Mouse (Mus musculus) CH12.LX (cell line): Measurements from ENCODE around the gene Amz2. TPM values are rescaled to one million over a fixed set of nuclear protein-coding genes. Genes with fewer than 3 reads are reported as not detected.

ENCODE experiments used
- DNase-seq: peaks from one replicate; pipeline ENCODE4 v3.0.0-alpha.2; 2013; ENCODE audit errors: extremely low read depth
- H3K27ac ChIP-seq: 2 replicates; pipeline ENCODE4 v1.5.1; 2012; ENCODE audit warnings: low read depth, mild to moderate bottlenecking, control low read depth, moderate library complexity; ENCODE audit not compliant: insufficient read depth
- H3K27me3 ChIP-seq: replicated peaks from 2 replicates; pipeline ENCODE3; 2012; ENCODE audit warnings: inconsistent platforms
- H3K36me3 ChIP-seq, 2 experiments: replicated peaks in 1 of 2; 2 replicates each; pipeline versions ENCODE3 to v1.6.1; 2012; ENCODE audit warnings: inconsistent platforms in 1 of 2, low read length in 1 of 2, mild to moderate bottlenecking in 1 of 2, mixed read lengths in 1 of 2, moderate library complexity in 1 of 2; ENCODE audit not compliant: control insufficient read depth in 1 of 2, insufficient read depth in 1 of 2
- H3K4me1 ChIP-seq, 2 experiments: 2 replicates each; pipeline ENCODE4 v1.6.1; 2012; ENCODE audit warnings: inconsistent platforms in 1 of 2, moderate library complexity in 1 of 2; ENCODE audit not compliant: insufficient read depth in 2 of 2, control insufficient read depth in 1 of 2
- H3K4me2 ChIP-seq: 2 replicates; pipeline ENCODE4 v1.6.1; 2012; ENCODE audit warnings: low read depth, mild to moderate bottlenecking, control low read depth; ENCODE audit not compliant: poor library complexity, insufficient read depth, severe bottlenecking
- H3K4me3 ChIP-seq, 3 experiments: fragments of 150-350 bp in 1 of 3; sonication (generic) in 1 of 3; replicated peaks in 1 of 3; 2 replicates each; pipeline versions ENCODE3 to v1.5.1; 2011 to 2012; ENCODE audit warnings: low read depth in 2 of 3, low read length in 2 of 3, mild to moderate bottlenecking in 2 of 3, moderate library complexity in 2 of 3, control low read depth in 1 of 3, improper control_type of control experiment in 1 of 3, inconsistent platforms in 1 of 3, mixed read lengths in 1 of 3; ENCODE audit not compliant: poor library complexity in 1 of 3
- H3K79me2 ChIP-seq: replicated peaks from 2 replicates; pipeline ENCODE4 v1.6.1; 2012; ENCODE audit warnings: mild to moderate bottlenecking, moderate library complexity; ENCODE audit not compliant: control insufficient read depth, poor library complexity, insufficient read depth, severe bottlenecking; ENCODE audit errors: extremely low read depth
- H3K9ac ChIP-seq: 2 replicates; pipeline ENCODE4 v1.6.1; 2012; ENCODE audit warnings: low read depth, mild to moderate bottlenecking, control low read depth, moderate library complexity; ENCODE audit not compliant: insufficient read depth
- H3K9me3 ChIP-seq: replicated peaks from 2 replicates; pipeline ENCODE3; 2012; ENCODE audit warnings: low read length, inconsistent platforms, mixed read lengths
- CHD1 ChIP-seq: IDR thresholded peaks from 2 replicates; pipeline ENCODE4 v1.6.1; 2012; ENCODE audit warnings: low read depth, low read length, improper control_type of control experiment, inconsistent platforms
- CHD2 ChIP-seq: IDR thresholded peaks from 2 replicates; pipeline ENCODE4 v1.6.1; 2011; ENCODE audit warnings: low read length, improper control_type of control experiment
- CTCF ChIP-seq, 2 experiments: IDR thresholded peaks in 1 of 2; conservative IDR thresholded peaks in 1 of 2; 2 replicates each; pipeline ENCODE4 v1.5.1; 2011 to 2012; ENCODE audit warnings: low read depth in 2 of 2, low read length in 2 of 2, improper control_type of control experiment in 1 of 2, inconsistent platforms in 1 of 2, mild to moderate bottlenecking in 1 of 2, moderate library complexity in 1 of 2
- ELF1 ChIP-seq: IDR thresholded peaks from 2 replicates; pipeline ENCODE4 v1.6.1; 2014; ENCODE audit warnings: low read depth, mild to moderate bottlenecking, inconsistent platforms, low read length, improper control_type of control experiment
- ETS1 ChIP-seq: conservative IDR thresholded peaks from 2 replicates; pipeline ENCODE4 v1.6.1; 2012; ENCODE audit warnings: low read depth, mild to moderate bottlenecking, inconsistent platforms, low read length, improper control_type of control experiment, moderate library complexity
- GABPA ChIP-seq: IDR thresholded peaks from 2 replicates; pipeline ENCODE4 v1.6.1; 2012; ENCODE audit warnings: low read depth, low read length, improper control_type of control experiment, inconsistent platforms; ENCODE audit not compliant: insufficient replicate concordance
- JUN ChIP-seq: IDR thresholded peaks from 2 replicates; pipeline ENCODE4 v1.6.1; 2011; ENCODE audit warnings: low read depth, mild to moderate bottlenecking, low read length, improper control_type of control experiment, moderate library complexity; ENCODE audit not compliant: insufficient read depth
- JUND ChIP-seq: conservative IDR thresholded peaks from 2 replicates; pipeline ENCODE4 v1.6.1; 2011; ENCODE audit warnings: low read depth, low read length, improper control_type of control experiment
- KAT2A ChIP-seq: IDR thresholded peaks from 2 replicates; pipeline ENCODE4 v1.6.1; 2012; ENCODE audit warnings: low read length, improper control_type of control experiment, inconsistent platforms; ENCODE audit not compliant: insufficient replicate concordance
- MEF2A ChIP-seq: IDR thresholded peaks from 2 replicates; pipeline ENCODE4 v1.6.1; 2014; ENCODE audit warnings: low read depth, mild to moderate bottlenecking, inconsistent platforms, low read length, improper control_type of control experiment, borderline replicate concordance
- MXI1 ChIP-seq: IDR thresholded peaks from 2 replicates; pipeline ENCODE4 v1.6.1; 2011; ENCODE audit warnings: mild to moderate bottlenecking, low read depth, low read length, improper control_type of control experiment
- MYC ChIP-seq: IDR thresholded peaks from 2 replicates; pipeline ENCODE4 v1.6.1; 2011; ENCODE audit warnings: low read depth, mild to moderate bottlenecking, improper control_type of control experiment, low read length
- NELFE ChIP-seq: IDR thresholded peaks from 2 replicates; pipeline ENCODE4 v1.6.1; 2011; ENCODE audit warnings: low read depth, low read length, improper control_type of control experiment
- NRF1 ChIP-seq: IDR thresholded peaks from 2 replicates; pipeline ENCODE4 v1.6.1; 2014; ENCODE audit warnings: low read depth, mild to moderate bottlenecking, inconsistent platforms, low read length, improper control_type of control experiment, moderate library complexity
- PAX5 ChIP-seq: IDR thresholded peaks from 2 replicates; pipeline ENCODE4 v1.6.1; 2012; ENCODE audit warnings: low read length, inconsistent platforms, mixed read lengths
- POLR2A ChIP-seq: IDR thresholded peaks from 2 replicates; pipeline ENCODE4 v1.6.1; 2011; ENCODE audit warnings: low read depth, mild to moderate bottlenecking, improper control_type of control experiment, low read length
- POLR2AphosphoS2 ChIP-seq: IDR thresholded peaks from 2 replicates; pipeline ENCODE4 v1.6.1; 2011; ENCODE audit warnings: low read depth, low read length, improper control_type of control experiment
- RAD21 ChIP-seq: IDR thresholded peaks from 2 replicates; pipeline ENCODE4 v1.6.1; 2011; ENCODE audit warnings: low read depth, mild to moderate bottlenecking, low read length, improper control_type of control experiment, moderate library complexity
- SIN3A ChIP-seq: IDR thresholded peaks from 2 replicates; pipeline ENCODE4 v1.6.1; 2012; ENCODE audit warnings: low read length, improper control_type of control experiment, inconsistent platforms
- UBTF ChIP-seq: IDR thresholded peaks from 2 replicates; pipeline ENCODE4 v1.6.1; 2012; ENCODE audit warnings: low read depth, mild to moderate bottlenecking, inconsistent platforms, low read length, improper control_type of control experiment, moderate library complexity
- USF2 ChIP-seq: conservative IDR thresholded peaks from 2 replicates; pipeline ENCODE4 v1.6.1; 2011; ENCODE audit warnings: low read depth, low read length, improper control_type of control experiment
- dilution Hi-C: fragments of 300-500 bp; cut with MboI; formaldehyde crosslinking; loops from 2 replicates; pipeline ENCODE4 v1.14.3; 2020; ENCODE audit warnings: low sequenced_read_pairs; ENCODE audit not compliant: extremely low pct_unique_long_range_greater_than_20kb, extremely low pct_ligation_motif_present
- in situ Hi-C: fragments of 300-500 bp; cut with MboI; formaldehyde crosslinking; loops from 3 replicates; pipeline ENCODE4 v1.14.3; 2019; ENCODE audit warnings: low sequenced_read_pairs, low pct_ligation_motif_present, low pct_unique_long_range_greater_than_20kb, mixed read lengths
- polyA plus RNA-seq: library from polyadenylated mRNA; unstranded; fragments of >175 nt; gene quantifications from 2 replicates; pipeline ENCODE4 v1.2.1, GENCODE M21; 2012; ENCODE audit warnings: low read depth; ENCODE audit not compliant: insufficient read length
- total RNA-seq, 2 experiments: library from RNA; depleted of rRNA; stranded (reverse); fragments of 300-350 nt in 1 of 2; fragments of >200 nt in 1 of 2; gene quantifications; 2 replicates each; pipeline ENCODE4 v1.2.3; 2012 to 2014

The Amz2 gene
- total and polyA plus RNA-seq, 3 experiments = 22.3 to 23.7 (median 23.3) TPM

DNA sequence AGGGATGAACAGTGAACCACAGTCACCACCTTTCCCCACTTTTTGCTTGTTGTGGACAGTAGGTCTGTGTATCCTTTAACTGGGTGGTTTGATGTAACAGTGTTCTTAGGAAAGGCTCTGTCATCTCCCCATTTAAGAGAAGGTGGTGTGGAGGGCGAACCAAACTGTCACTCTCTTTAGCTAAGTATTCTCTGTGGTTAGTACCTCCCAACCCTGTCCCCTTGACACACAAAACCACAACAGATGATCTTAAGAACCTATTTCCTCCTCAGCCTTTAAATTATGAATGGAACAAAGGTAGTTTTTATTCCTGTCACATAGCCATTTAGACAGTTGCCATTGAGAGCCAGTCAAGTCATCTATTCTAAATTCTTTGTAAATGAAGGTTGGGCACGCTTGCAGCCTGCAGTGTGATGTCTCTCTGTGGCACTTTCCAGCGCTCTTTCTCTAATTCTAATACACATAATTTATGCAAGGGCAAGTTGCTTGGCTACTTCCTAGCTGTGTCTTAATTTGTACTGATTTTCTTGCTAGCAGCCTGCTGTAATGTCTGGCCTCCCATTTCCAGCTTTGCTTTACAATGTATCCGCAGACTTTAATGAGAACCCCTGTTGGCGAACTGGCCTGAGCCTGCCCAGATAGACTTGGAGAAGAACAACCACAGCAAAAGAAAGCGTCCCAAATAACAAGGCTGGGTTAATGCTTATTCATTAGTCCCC is 71.4 kb downstream of the Amz2 start (continued):
- TF ChIP-seq NRF1 (no peak), USF2 (no peak), RAD21 (no peak), SIN3A (peak; percentile 57; the same call in 1 of the 2 replicates), JUND (no peak)

DNA sequence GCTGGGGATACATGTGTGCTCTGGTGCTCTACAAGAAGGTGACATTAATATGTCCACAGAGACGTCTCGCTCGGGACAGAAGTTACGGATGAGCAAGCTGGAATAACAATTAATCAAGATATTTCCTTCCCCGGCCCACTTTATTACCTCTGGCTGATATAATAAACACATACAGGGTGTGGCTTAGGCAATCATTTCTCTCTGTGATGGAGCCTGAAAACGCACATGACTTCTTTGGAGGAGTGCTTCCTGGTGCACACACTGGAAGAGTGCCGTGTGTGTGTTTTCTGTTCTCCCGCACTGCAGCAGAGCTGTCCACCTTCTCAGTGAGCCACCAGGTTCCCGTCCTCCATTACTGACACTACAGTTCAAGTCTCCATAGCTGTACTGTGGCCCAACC is 72.2 kb downstream of the Amz2 start:
- in situ Hi-C loops = no loop called here

DNA sequence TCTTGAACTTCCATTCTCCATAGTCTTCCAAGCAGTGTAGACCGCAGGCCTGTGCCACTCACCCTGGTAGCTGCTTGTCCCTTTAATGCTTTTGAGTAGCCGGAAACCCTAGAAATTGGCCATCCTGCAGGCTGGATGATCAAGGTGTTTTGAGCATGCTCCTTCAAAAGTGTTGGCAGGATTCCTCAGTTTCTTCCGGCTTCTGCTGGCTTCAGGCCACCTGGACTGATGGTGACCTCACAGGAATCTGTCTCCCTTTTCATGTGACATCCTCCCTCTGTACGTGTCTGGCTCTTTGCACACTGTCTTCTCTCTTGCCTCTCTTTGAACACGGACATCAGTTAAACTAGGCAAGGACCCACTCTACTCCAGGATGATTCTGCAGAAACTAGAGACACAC is 74.5 kb downstream of the Amz2 start:
- Histone ChIP-seq H3K27me3 (no peaks in the 10 kb centered on the region), H3K9me3 (no peaks in the 10 kb centered on the region), H3K79me2 (no peaks in the 10 kb centered on the region), H3K4me3 (no peak overlapping the region), H3K36me3 (peaks cover 0 to 10% of the 10 kb centered on the region in 2 experiments), H3K4me2 (no peak overlapping the region), H3K4me1 (peaks cover 15 to 44% of the 10 kb centered on the region in 2 experiments), H3K27ac (no peak overlapping the region), H3K9ac (no peak overlapping the region)
- TF ChIP-seq CHD1 (no peak), MEF2A (no peak), MXI1 (no peak), ETS1 (no peak), SIN3A (no peak), JUN (no peak), CHD2 (no peak), MYC (no peak), PAX5 (no peak), CTCF (conservative IDR thresholded peaks at IDR 0.05 in 1 of 2, IDR thresholded peaks at IDR 0.05 in 1 of 2; ENCODE audit: low read depth in 2 of 2, low read length in 2 of 2) (no peak), NELFE (no peak), POLR2AphosphoS2 (no peak), POLR2A (no peak), KAT2A (no peak), UBTF (no peak), ELF1 (no peak), JUND (no peak), GABPA (no peak)
- dilution Hi-C loops = no loop called here
- in situ Hi-C loops = no loop called here
- no peak for DNase-seq

More for the DNA sequence above, 72.2 kb downstream of the Amz2 start:
- peaks cover 15 to 52% of the 10 kb centered on the region in 2 experiments for H3K4me1 ChIP-seq
- DNase-seq = no peak
- no peak overlapping the region for H3K9ac ChIP-seq
- H3K9me3 ChIP-seq = no peaks in the 10 kb centered on the region
- no peak for TF ChIP-seq POLR2AphosphoS2
- TF ChIP-seq MXI1 = no peak
- no peaks in the 10 kb centered on the region for H3K79me2 ChIP-seq
- no peak overlapping the region for H3K4me3 ChIP-seq
- H3K36me3 ChIP-seq = peaks cover 0 to 10% of the 10 kb centered on the region in 2 experiments
- no peak overlapping the region for H3K27ac ChIP-seq
- dilution Hi-C loops = no loop called here
- H3K27me3 ChIP-seq = no peaks in the 10 kb centered on the region
- H3K4me2 ChIP-seq = no peak overlapping the region
